Mouse (Mus musculus): ENCODE data around the gene Gcnt4. TPM values are rescaled to one million over a fixed set of nuclear protein-coding genes. Genes with fewer than 3 reads are reported as not detected.
A peak's percentile ranks its signal among the peaks of the same experiment; 100 is the strongest.
"Not testable (repeated sequence)": the region's sequence is repeated elsewhere in the genome, so short reads cannot be mapped to it uniquely, and the experiment has no call there.

The Gcnt4 gene
- 0.90 and 1.3 TPM in 2 replicates for polyA plus RNA-seq (2015; fragmentation: Nextera tagmentation; extraction: Ambion mirVana)

GRCm38 (mm10) chr13:96923999-96924961, at the start of gene Gcnt4:
TSS of gene Gcnt4 (plus strand) at chr13:96924689.
- Histone ChIP-seq H3K27me3 (peaks cover 51% of the 10 kb centered on the region), H3K9ac (peak within 1 kb of the TSS; percentile 42), H3K27ac (replicated peaks) (no peak within 1 kb of the TSS), H3K36me3 (replicated peaks) (no peaks in the 10 kb centered on the region), H3K4me1 (replicated peaks) (peaks cover 9% of the 10 kb centered on the region; the same call in 1 of the 2 replicates), H3K4me3 (replicated peaks) (peak within 1 kb of the TSS; percentile 62), H3K4me2 (peak within 1 kb of the TSS; percentile 73), H3K9me3 (replicated peaks) (no peaks in the 10 kb centered on the region)
- 8% methylated on average over 56 of the region's 56 CpGs for WGBS (ENCODE audit: insufficient replicate concordance)
- peak; percentile 77 for ATAC-seq (ENCODE audit: insufficient read depth)

- H3K4me1 ChIP-seq (replicated peaks) = no peaks in the 10 kb centered on the region
- no peaks in the 10 kb centered on the region for H3K27me3 ChIP-seq
- H3K9ac ChIP-seq = no peak overlapping the region
- no peak for ATAC-seq (ENCODE audit: insufficient read depth)
- 68% methylated on average over 12 of the region's 12 CpGs for WGBS (ENCODE audit: insufficient replicate concordance)
- H3K4me2 ChIP-seq = no peak overlapping the region
- no peaks in the 10 kb centered on the region for H3K9me3 ChIP-seq (replicated peaks)
- H3K36me3 ChIP-seq (replicated peaks) = no peaks in the 10 kb centered on the region
- H3K27ac ChIP-seq (replicated peaks) = no peak overlapping the region
- H3K4me3 ChIP-seq (replicated peaks) = no peak overlapping the region
Measured at GRCm38 (mm10) chr13:96878220-96879057, 46.0 kb upstream of the Gcnt4 start.

- Histone ChIP-seq H3K9ac (no peak overlapping the region), H3K36me3 (replicated peaks) (no peaks in the 10 kb centered on the region), H3K27ac (replicated peaks) (no peak overlapping the region), H3K27me3 (no peaks in the 10 kb centered on the region), H3K9me3 (replicated peaks) (no peaks in the 10 kb centered on the region), H3K4me1 (replicated peaks) (no peaks in the 10 kb centered on the region), H3K4me3 (replicated peaks) (no peak overlapping the region), H3K4me2 (no peak overlapping the region)
- 61% methylated on average over 1 of the region's 1 CpGs for WGBS (ENCODE audit: insufficient replicate concordance)
- ATAC-seq (ENCODE audit: insufficient read depth) = no peak
Measured at GRCm38 (mm10) chr13:96884534-96884933, 40.0 kb upstream of the Gcnt4 start.

- 34% methylated on average over 2 of the region's 2 CpGs for WGBS (ENCODE audit: insufficient replicate concordance)
- no peaks in the 10 kb centered on the region for H3K27me3 ChIP-seq
- no peak overlapping the region for H3K4me3 ChIP-seq (replicated peaks)
- H3K9ac ChIP-seq = no peak overlapping the region
- H3K4me1 ChIP-seq (replicated peaks) = no peaks in the 10 kb centered on the region
- no peak overlapping the region for H3K27ac ChIP-seq (replicated peaks)
- no peaks in the 10 kb centered on the region for H3K9me3 ChIP-seq (replicated peaks)
- no peak overlapping the region for H3K4me2 ChIP-seq
- peak; percentile 40; the same call in 1 of the 2 replicates for ATAC-seq (ENCODE audit: insufficient read depth)
- no peaks in the 10 kb centered on the region for H3K36me3 ChIP-seq (replicated peaks)
Measured at GRCm38 (mm10) chr13:96889985-96890384, 34.5 kb upstream of the Gcnt4 start.

- Histone ChIP-seq H3K27ac (replicated peaks) (no peak overlapping the region), H3K9me3 (replicated peaks) (no peaks in the 10 kb centered on the region), H3K9ac (no peak overlapping the region), H3K4me1 (replicated peaks) (no peaks in the 10 kb centered on the region), H3K4me3 (replicated peaks) (no peak overlapping the region), H3K27me3 (no peaks in the 10 kb centered on the region), H3K4me2 (no peak overlapping the region), H3K36me3 (replicated peaks) (no peaks in the 10 kb centered on the region)
- no peak for ATAC-seq (ENCODE audit: insufficient read depth)
- 60% methylated on average over 2 of the region's 2 CpGs for WGBS (ENCODE audit: insufficient replicate concordance)
Measured at GRCm38 (mm10) chr13:96895144-96895543, 29.3 kb upstream of the Gcnt4 start.

GRCm38 (mm10) chr13:96906717-96907116, 17.8 kb upstream of the Gcnt4 start:
- H3K4me1 ChIP-seq (replicated peaks) = no peaks in the 10 kb centered on the region
- H3K27me3 ChIP-seq = no peaks in the 10 kb centered on the region
- H3K27ac ChIP-seq (replicated peaks) = no peak overlapping the region
- H3K9ac ChIP-seq = no peak overlapping the region
- 47% methylated on average over 3 of the region's 3 CpGs for WGBS (ENCODE audit: insufficient replicate concordance)
- no peaks in the 10 kb centered on the region for H3K9me3 ChIP-seq (replicated peaks)
- no peak overlapping the region for H3K4me2 ChIP-seq
- no peak for ATAC-seq (ENCODE audit: insufficient read depth)
- H3K36me3 ChIP-seq (replicated peaks) = no peaks in the 10 kb centered on the region
- H3K4me3 ChIP-seq (replicated peaks) = no peak overlapping the region

GRCm38 (mm10) chr13:96911202-96911601, 13.3 kb upstream of the Gcnt4 start:
- no peak for ATAC-seq (ENCODE audit: insufficient read depth)
- Histone ChIP-seq H3K4me3 (replicated peaks) (no peak overlapping the region), H3K4me1 (replicated peaks) (no peaks in the 10 kb centered on the region), H3K4me2 (no peak overlapping the region), H3K36me3 (replicated peaks) (no peaks in the 10 kb centered on the region), H3K9me3 (replicated peaks) (no peaks in the 10 kb centered on the region), H3K9ac (no peak overlapping the region), H3K27ac (replicated peaks) (no peak overlapping the region), H3K27me3 (no peaks in the 10 kb centered on the region)
- WGBS (ENCODE audit: insufficient replicate concordance) = 50% methylated on average over 3 of the region's 3 CpGs

GRCm38 (mm10) chr13:96923134-96923533, 1.4 kb upstream of the Gcnt4 start:
- H3K4me2 ChIP-seq; H3K36me3 ChIP-seq (replicated peaks); H3K27ac ChIP-seq (replicated peaks); H3K9ac ChIP-seq; H3K4me3 ChIP-seq (replicated peaks); H3K9me3 ChIP-seq (replicated peaks); ATAC-seq (ENCODE audit: insufficient read depth); H3K4me1 ChIP-seq (replicated peaks): not testable (repeated sequence)
- peaks cover 46% of the 10 kb centered on the region for H3K27me3 ChIP-seq
- 78% methylated on average over 4 of the region's 4 CpGs for WGBS (ENCODE audit: insufficient replicate concordance)

- H3K4me3 ChIP-seq (replicated peaks) = peak overlapping the region; percentile 62
- ATAC-seq (ENCODE audit: insufficient read depth) = peak; percentile 51; the same call in 1 of the 2 replicates
- H3K4me2 ChIP-seq = peak overlapping the region; percentile 73
- no peak overlapping the region for H3K27ac ChIP-seq (replicated peaks)
- 1% methylated on average over 53 of the region's 53 CpGs for WGBS (ENCODE audit: insufficient replicate concordance)
- H3K9me3 ChIP-seq (replicated peaks) = no peaks in the 10 kb centered on the region
- H3K9ac ChIP-seq = peak overlapping the region; percentile 42
- H3K4me1 ChIP-seq (replicated peaks) = peaks cover 9% of the 10 kb centered on the region; the same call in 1 of the 2 replicates
- H3K36me3 ChIP-seq (replicated peaks) = no peaks in the 10 kb centered on the region
- peaks cover 51% of the 10 kb centered on the region for H3K27me3 ChIP-seq
Measured at GRCm38 (mm10) chr13:96924985-96925745, 676 bp downstream of the Gcnt4 start.

- Histone ChIP-seq H3K27me3 (peaks cover 51% of the 10 kb centered on the region), H3K4me2 (peak overlapping the region; percentile 73), H3K4me1 (replicated peaks) (peaks cover 9% of the 10 kb centered on the region; the same call in 1 of the 2 replicates), H3K9me3 (replicated peaks) (no peaks in the 10 kb centered on the region), H3K9ac (no peak overlapping the region), H3K36me3 (replicated peaks) (no peaks in the 10 kb centered on the region), H3K27ac (replicated peaks) (no peak overlapping the region), H3K4me3 (replicated peaks) (peak overlapping the region; percentile 62; the same call in 1 of the 2 replicates)
- WGBS (ENCODE audit: insufficient replicate concordance) = 48% methylated on average over 10 of the region's 10 CpGs
- ATAC-seq (ENCODE audit: insufficient read depth) = no peak
Measured at GRCm38 (mm10) chr13:96925991-96926725, 1.7 kb downstream of the Gcnt4 start.

All from liver, embryonic 15.5 days (tissue).